Mouse (Mus musculus): Measurements from ENCODE around the gene Gss. TPM values are rescaled to one million over a fixed set of nuclear protein-coding genes. Genes with fewer than 3 reads are reported as not detected.

Gene Gss
- 5.6 and 14.7 TPM in 2 replicates for total RNA-seq (2014; rRNA removed)
- polyA plus RNA-seq (2015; fragmentation: Nextera tagmentation; extraction: Ambion mirVana): 15.3 and 15.4 TPM in 2 replicates

DNA sequence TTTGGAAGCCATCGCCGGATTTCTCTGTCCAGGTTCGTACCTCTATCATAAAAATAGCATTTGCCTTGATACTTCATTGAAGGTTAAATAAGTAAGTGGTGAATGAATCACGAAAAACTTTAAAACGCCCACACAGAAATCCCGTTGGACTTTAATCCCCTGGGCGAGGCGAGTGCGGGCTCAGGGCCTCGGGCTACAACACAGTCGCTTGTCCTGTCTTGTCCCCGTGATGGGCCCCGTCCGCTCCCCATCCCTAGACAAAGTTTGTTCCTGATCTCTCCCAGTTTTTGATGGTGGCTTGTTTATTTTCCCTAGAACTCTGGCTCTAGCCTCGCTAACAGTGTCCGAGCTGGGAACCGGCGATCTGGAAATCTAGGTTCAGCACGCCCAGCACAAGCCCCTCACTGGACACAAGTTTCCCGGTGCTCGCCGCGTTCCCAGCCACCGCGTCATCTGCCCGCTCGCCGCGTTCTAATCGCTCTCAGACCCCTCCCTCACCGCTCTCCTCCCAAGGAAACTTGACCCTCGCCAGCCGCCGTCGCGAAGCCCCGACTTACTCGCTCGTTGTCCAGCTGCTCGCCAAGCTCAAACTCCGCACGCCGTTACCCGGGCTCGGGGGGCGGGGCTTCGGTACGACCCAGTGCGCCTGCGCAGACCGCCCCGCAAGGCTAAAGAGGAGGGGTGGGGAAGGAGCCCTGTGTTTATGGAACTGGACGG is at the start of gene Gss:
Gss (minus strand) TSS at position 674 of the 717 bp plus-strand sequence.
- Histone ChIP-seq H3K27me3 (ENCODE audit: insufficient read depth, low read length) (no peaks in the 10 kb centered on the region), H3K9ac (replicated peaks; ENCODE audit: low read length) (peak within 1 kb of the TSS; percentile 54), H3K9me3 (ENCODE audit: low read length) (no peaks in the 10 kb centered on the region), H3K27ac (peak within 1 kb of the TSS; percentile 75), H3K4me2 (ENCODE audit: low read depth, low read length) (peak within 1 kb of the TSS; percentile 69), H3K4me1 (ENCODE audit: insufficient read depth, low read length) (0 out of 2 replicates have a peak, but pooled peaks cover 3% of the 10 kb centered on the region), H3K4me3 (ENCODE audit: low read length) (peak within 1 kb of the TSS; percentile 53), H3K36me3 (ENCODE audit: insufficient read depth, low read length) (no peaks in the 10 kb centered on the region)
- under 1% methylated on average over 53 of the region's 53 CpGs for WGBS
- DNase-seq (ENCODE audit: low spot score) (peak; percentile 98), ATAC-seq (peak; percentile 94)
- no peak for TF ChIP-seq CTCF (IDR thresholded peaks at IDR 0.05; ENCODE audit: low read depth)

DNA sequence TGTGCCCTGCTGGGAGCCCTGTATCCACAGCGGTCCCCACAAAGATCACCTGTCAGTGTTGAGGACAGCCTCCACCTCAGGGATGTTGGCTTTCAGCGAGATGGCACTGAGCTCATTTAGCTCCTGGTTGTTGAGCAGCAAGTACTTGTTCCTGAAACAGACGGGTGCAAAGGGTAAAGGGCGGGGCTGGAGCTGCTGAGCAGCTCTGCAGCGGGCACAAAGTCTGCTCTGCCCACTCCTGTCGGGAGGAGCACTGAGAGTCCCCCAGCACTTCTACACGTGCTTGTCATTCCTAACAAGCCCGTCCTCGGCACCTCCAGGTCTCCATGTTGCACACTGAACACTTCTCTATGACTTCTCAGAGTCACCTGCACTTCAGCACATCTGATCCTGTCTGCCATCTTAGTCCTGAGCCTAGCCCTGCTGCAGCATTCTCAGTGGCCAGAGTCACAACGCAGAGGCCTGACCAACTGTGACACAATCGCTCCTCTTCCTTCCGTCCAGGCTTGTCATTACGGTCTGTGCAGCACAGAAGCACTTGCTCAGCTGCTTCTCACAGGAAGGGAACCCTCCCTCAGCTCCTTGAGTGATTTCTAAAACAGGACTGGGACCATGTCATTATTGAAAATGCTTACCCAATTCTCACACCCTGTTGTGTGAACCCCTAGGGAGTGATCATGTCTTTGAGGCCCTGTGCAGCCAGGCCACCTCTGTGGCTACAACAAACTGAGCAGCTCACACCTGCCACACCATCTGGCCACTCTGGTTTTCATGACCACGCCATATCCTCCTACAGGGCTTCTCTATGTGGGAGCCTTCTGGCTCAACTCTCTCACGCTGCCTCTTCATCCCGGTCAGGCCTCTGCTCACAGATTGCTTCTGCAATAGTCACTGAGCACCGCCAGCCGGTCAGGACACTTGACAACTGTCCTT is 49.2 kb upstream of the Gss start:
- ATAC-seq: peak; percentile 39
- peaks cover 72% of the 10 kb centered on the region for H3K36me3 ChIP-seq (ENCODE audit: insufficient read depth, low read length)
- peak overlapping the region; percentile 52 for H3K27ac ChIP-seq

DNA sequence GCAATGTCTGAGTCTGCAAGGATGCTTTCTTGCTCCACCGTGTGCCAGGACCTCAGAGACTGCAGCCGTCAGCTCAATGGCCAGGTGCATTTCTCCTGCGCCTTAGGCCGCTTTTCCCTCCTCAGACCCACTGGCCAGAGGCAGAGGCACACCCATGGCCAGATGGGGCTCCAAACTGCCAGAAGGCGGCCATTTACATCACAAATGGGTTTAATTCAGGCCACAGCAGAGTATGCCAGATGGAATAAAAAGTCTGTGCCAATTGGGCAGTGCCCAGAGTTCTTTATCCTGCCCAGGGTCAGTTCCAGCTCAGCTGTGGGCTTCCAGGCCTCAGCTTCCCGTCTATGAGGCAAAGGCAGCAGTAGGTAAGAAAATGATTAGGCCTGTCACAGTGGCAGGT is 48.0 kb upstream of the Gss start:
- H3K9me3 ChIP-seq (ENCODE audit: low read length): no peaks in the 10 kb centered on the region
- DNase-seq (ENCODE audit: low spot score) (peak; percentile 82), ATAC-seq (peak; percentile 72)
- H3K27me3 ChIP-seq (ENCODE audit: insufficient read depth, low read length): no peaks in the 10 kb centered on the region
- no peak overlapping the region for H3K9ac ChIP-seq (replicated peaks; ENCODE audit: low read length)
- no peak overlapping the region for H3K4me3 ChIP-seq (ENCODE audit: low read length)
- H3K36me3 ChIP-seq (ENCODE audit: insufficient read depth, low read length): peaks cover 75% of the 10 kb centered on the region
- H3K4me1 ChIP-seq (ENCODE audit: insufficient read depth, low read length): peaks cover 10% of the 10 kb centered on the region; the same call in 1 of the 2 replicates
- H3K4me2 ChIP-seq (ENCODE audit: low read depth, low read length): no peak overlapping the region
- peak overlapping the region; percentile 52; the same call in 1 of the 2 replicates for H3K27ac ChIP-seq
- 40% methylated on average over 6 of the region's 6 CpGs for WGBS
- TF ChIP-seq CTCF (IDR thresholded peaks at IDR 0.05; ENCODE audit: low read depth): no peak

More for the DNA sequence above, 49.2 kb upstream of the Gss start:
- Histone ChIP-seq H3K27me3 (ENCODE audit: insufficient read depth, low read length) (no peaks in the 10 kb centered on the region), H3K4me1 (ENCODE audit: insufficient read depth, low read length) (peaks cover 10% of the 10 kb centered on the region; the same call in 1 of the 2 replicates), H3K9ac (replicated peaks; ENCODE audit: low read length) (no peak overlapping the region), H3K9me3 (ENCODE audit: low read length) (no peaks in the 10 kb centered on the region), H3K4me3 (ENCODE audit: low read length) (no peak overlapping the region), H3K4me2 (ENCODE audit: low read depth, low read length) (no peak overlapping the region)
- peak; percentile 67 for DNase-seq (ENCODE audit: low spot score)
- WGBS: 54% methylated on average over 18 of the region's 18 CpGs
- TF ChIP-seq CTCF (IDR thresholded peaks at IDR 0.05; ENCODE audit: low read depth): no peak

DNA sequence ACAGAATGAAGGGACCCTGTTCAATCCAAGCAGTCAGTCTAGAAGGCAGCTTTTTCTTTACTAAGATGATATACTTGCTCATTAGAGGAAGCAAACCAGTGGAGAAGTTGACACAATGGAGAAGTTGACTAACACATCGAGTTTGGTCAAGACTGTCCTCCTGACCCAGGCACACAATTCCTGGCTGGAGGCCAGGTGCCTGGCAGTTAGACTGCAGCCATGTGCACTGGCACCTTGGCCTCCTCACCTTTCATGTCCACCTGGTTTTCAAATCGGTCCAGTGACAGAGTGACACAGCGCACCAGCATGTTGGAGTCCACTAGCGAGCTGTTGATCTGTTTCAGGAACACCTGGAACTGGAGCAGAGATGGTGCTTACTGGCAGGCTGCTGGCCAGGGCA is 44.8 kb upstream of the Gss start:
- no peak overlapping the region for H3K9ac ChIP-seq (replicated peaks; ENCODE audit: low read length)
- peaks cover 66% of the 10 kb centered on the region for H3K36me3 ChIP-seq (ENCODE audit: insufficient read depth, low read length)
- ATAC-seq: no peak
- 91% methylated on average over 4 of the region's 4 CpGs for WGBS
- no peak overlapping the region for H3K27ac ChIP-seq
- peaks cover 4% of the 10 kb centered on the region; the same call in 1 of the 2 replicates for H3K4me1 ChIP-seq (ENCODE audit: insufficient read depth, low read length)
- no peaks in the 10 kb centered on the region for H3K27me3 ChIP-seq (ENCODE audit: insufficient read depth, low read length)
- H3K4me3 ChIP-seq (ENCODE audit: low read length): no peak overlapping the region
- no peak overlapping the region for H3K4me2 ChIP-seq (ENCODE audit: low read depth, low read length)
- TF ChIP-seq CTCF (IDR thresholded peaks at IDR 0.05; ENCODE audit: low read depth): no peak
- DNase-seq (ENCODE audit: low spot score): no peak
- H3K9me3 ChIP-seq (ENCODE audit: low read length): no peaks in the 10 kb centered on the region

DNA sequence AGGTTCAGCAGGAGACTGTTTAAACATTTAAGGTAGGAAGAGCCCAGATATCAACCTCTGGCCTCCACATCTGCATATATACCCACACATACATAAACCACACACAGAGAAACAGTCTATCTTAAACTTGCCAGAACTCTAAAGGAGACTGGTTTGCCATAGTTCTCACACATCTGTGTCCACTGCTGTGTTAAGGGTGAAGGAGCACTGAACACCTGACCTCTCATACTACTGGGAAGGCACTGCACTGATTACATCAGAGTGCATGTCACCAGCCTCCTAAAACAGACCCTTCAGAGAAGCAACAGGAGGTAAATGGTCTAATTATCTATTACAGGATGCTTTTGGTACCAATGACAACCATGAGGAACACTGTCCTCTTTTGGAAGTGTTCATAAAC is 44.3 kb upstream of the Gss start:
- TF ChIP-seq CTCF (IDR thresholded peaks at IDR 0.05; ENCODE audit: low read depth): no peak
- H3K36me3 ChIP-seq (ENCODE audit: insufficient read depth, low read length): peaks cover 67% of the 10 kb centered on the region
- ATAC-seq: no peak

DNA sequence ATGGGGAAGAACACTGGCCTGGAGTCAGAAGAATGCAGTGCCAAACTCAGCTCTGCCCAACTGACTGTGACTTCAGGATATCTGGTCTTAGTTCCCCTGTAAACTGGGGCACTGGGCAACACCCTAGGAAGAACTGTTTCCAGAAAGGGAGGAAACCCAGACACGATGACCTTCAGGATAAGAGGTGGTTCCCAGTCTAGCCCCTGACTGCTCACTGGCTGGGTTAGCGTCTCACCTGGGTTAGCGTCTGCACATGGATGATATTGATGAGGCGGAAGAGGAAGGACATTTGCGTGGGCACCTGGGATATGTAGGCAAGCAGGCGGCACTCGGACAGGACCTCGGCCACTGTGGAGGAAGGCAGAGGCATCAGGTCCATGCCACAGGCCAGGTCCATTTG is 43.4 kb upstream of the Gss start:
- H3K4me2 ChIP-seq (ENCODE audit: low read depth, low read length): no peak overlapping the region
- no peak for DNase-seq (ENCODE audit: low spot score)
- no peak for ATAC-seq
- no peaks in the 10 kb centered on the region for H3K27me3 ChIP-seq (ENCODE audit: insufficient read depth, low read length)
- peaks cover 67% of the 10 kb centered on the region for H3K36me3 ChIP-seq (ENCODE audit: insufficient read depth, low read length)
- no peak overlapping the region for H3K4me3 ChIP-seq (ENCODE audit: low read length)
- TF ChIP-seq CTCF (IDR thresholded peaks at IDR 0.05; ENCODE audit: low read depth): no peak
- H3K9ac ChIP-seq (replicated peaks; ENCODE audit: low read length): no peak overlapping the region
- 97% methylated on average over 8 of the region's 8 CpGs for WGBS
- peaks cover 3% of the 10 kb centered on the region; the same call in 1 of the 2 replicates for H3K4me1 ChIP-seq (ENCODE audit: insufficient read depth, low read length)
- no peak overlapping the region for H3K27ac ChIP-seq
- H3K9me3 ChIP-seq (ENCODE audit: low read length): no peaks in the 10 kb centered on the region

More for the DNA sequence above, 44.3 kb upstream of the Gss start:
- Histone ChIP-seq H3K4me1 (ENCODE audit: insufficient read depth, low read length) (peaks cover 3% of the 10 kb centered on the region; the same call in 1 of the 2 replicates), H3K27me3 (ENCODE audit: insufficient read depth, low read length) (no peaks in the 10 kb centered on the region), H3K27ac (no peak overlapping the region), H3K4me2 (ENCODE audit: low read depth, low read length) (no peak overlapping the region), H3K4me3 (ENCODE audit: low read length) (no peak overlapping the region), H3K9me3 (ENCODE audit: low read length) (no peaks in the 10 kb centered on the region), H3K9ac (replicated peaks; ENCODE audit: low read length) (no peak overlapping the region)
- no peak for DNase-seq (ENCODE audit: low spot score)
